Mouse (Mus musculus) gastrocnemius, postnatal 14 days (tissue): ENCODE results near the gene Ppm1f. TPM values are rescaled to one million over a fixed set of nuclear protein-coding genes. Genes with fewer than 3 reads are reported as not detected.

Experiments
- total RNA-seq, 2 experiments: library from RNA; stranded (reverse); gene quantifications; 2 replicates each; pipeline ENCODE4 v1.2.3; 2021

The Ppm1f gene
- total RNA-seq, 2 experiments from 2014 or later: 14.4 to 14.8 TPM

Other genes with a start within 250 kb of the Ppm1f start
- gene Olfr19, start 220.1 kb upstream of the Ppm1f start, total RNA-seq: not detected
- gene Spag6l, start 67.0 kb upstream of the Ppm1f start, total RNA-seq: not detected
- gene Igll1, start 32.5 kb upstream of the Ppm1f start, total RNA-seq: not detected
- gene Top3b, start 25.7 kb upstream of the Ppm1f start, total RNA-seq: 10 to 100 TPM; 20.8 to 22.6 TPM
- gene Vpreb1, start 25.6 kb upstream of the Ppm1f start, total RNA-seq: not detected
- 10 to 100 TPM; 88.8 to 94.5 TPM for gene Mapk1, start 86.9 kb downstream of the Ppm1f start, total RNA-seq
- under 1 TPM; 0.88 to 0.89 TPM for gene Ypel1, start 173.2 kb downstream of the Ppm1f start, total RNA-seq
- 10 to 100 TPM; 27.7 to 29.2 TPM for gene Ppil2, start 214.8 kb downstream of the Ppm1f start, total RNA-seq
- not detected for gene 2610318N02Rik, start 228.7 kb downstream of the Ppm1f start, total RNA-seq
- 1 to 10 TPM; 3.4 to 6.1 TPM for gene Sdf2l1, start 235.9 kb downstream of the Ppm1f start, total RNA-seq
- gene Ydjc, start 248.2 kb downstream of the Ppm1f start, total RNA-seq: under 1 TPM; 0.40 to 0.53 TPM